Mouse (Mus musculus) brain, adult 2 months (tissue): ENCODE data around the gene Tead1.

Experiments
- DNase-seq: peaks from one replicate; pipeline ENCODE4 v3.0.0; 2011; ENCODE audit warnings: low read depth, low spot score

Gene Tead1

GRCm38 (mm10) chr7:112776670-112777069 is 97.6 kb downstream of the Tead1 start:
- DNase-seq: peak; percentile 48

DNA sequence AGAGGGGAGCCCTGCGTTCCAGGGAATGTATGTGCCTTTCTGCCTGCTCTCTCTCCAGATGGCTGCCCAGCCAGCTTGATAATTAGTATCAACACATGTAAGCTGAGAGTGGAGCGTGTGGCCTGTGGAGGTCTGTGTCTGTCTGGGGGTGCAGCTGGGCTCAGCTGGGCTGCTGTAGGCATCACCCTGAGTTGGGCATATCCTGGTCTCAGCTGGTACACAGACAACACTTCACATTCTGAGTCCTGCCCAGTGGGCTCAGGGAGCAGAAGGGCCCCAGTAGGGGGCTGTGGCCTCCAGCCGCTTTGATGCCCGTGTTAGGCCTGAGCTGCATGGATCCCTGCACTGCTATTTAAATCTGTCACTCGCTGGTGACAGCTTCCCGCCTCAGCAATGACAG is 100.5 kb downstream of the Tead1 start:
- DNase-seq: no peak

DNA sequence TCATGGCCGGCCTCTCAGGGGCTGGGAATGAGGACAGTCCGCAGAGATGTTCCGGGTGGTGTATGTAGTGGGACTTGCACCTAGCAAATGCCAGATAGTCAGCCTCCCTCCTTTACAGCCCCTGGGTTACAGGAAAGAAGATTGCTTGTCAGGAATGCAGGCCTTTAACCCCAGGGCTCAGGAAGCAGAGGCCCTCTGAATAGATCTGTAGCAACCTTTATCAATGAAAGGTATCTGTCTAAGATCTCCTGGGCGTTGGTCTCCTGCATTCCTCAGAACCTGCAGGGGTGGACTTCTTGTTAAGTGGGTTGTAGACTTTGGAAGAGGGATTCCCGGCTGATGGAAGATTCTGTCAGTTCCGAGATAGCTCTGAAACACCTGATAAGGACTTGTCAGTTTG is 101.8 kb downstream of the Tead1 start:
- DNase-seq: no peak

- DNase-seq: no peak
These were observed 102.9 kb downstream of the Tead1 start for GRCm38 (mm10) chr7:112781987-112782386.

DNA sequence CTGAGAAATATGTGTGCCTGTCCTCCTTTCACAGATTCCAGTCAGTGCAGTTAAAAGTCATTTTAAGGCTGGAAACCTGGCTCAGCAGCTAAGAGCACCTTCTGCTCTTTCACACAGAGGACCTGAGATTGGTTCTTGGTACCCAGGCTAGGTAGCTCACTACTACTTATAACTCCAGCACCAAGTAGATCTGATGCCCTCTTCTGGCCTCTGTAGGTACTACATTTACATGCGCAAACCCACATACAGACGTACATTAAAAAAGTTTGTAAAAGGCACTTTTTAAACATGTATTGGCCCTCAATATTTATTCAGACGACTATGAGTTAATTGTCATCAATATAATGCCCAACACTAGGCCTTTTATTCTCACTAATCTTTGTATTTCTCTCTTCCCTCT is 105.2 kb downstream of the Tead1 start:
- DNase-seq: no peak

DNA sequence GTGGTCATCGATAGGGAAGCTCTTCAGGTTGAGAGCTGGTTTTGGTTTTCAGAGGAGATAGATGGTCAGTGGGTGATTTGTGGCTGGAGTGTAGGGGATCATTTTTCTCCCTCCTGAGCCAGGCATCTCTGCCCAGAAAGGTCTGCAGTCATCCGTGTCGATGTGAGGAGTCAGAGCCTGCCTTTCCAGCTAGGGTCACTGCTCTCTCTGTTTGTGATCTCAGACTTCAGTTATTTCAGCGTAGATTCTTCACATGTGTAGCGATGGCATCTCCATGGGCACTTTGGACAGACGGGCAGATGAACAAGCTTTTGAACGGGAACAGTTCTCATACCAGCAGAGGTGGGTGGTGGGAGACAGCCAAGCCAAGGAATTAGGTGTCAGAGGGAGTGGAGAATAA is 106.2 kb downstream of the Tead1 start:
- no peak for DNase-seq

GRCm38 (mm10) chr7:112786556-112787225 is 107.6 kb downstream of the Tead1 start:
- no peak for DNase-seq

- no peak for DNase-seq
These were observed 108.2 kb downstream of the Tead1 start for GRCm38 (mm10) chr7:112787281-112787680.

GRCm38 (mm10) chr7:112788321-112788751 is 109.2 kb downstream of the Tead1 start:
- DNase-seq: peak; percentile 58

- DNase-seq: no peak
These were observed 110.6 kb downstream of the Tead1 start for GRCm38 (mm10) chr7:112789693-112790092.

DNA sequence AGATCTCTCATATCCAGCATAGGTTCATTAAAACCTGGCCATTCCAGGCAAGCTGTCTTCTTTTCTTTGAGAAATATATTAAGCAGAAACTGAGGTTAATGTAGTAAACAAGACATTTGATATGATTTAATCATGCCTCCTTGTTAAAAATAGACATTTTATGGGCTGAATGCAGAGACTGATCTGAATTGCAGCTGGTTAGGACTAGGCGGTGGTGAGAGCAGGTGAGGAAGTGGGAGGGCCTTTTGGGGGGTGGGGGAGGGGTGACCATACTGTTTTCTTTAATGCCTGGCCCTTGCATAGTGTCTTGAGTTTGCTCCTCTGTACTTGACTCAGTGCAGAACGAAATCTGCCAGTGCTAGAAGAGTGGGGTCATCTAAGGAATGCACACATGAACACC is 111.2 kb downstream of the Tead1 start:
- no peak for DNase-seq

GRCm38 (mm10) chr7:112792679-112793078 is 113.6 kb downstream of the Tead1 start:
- DNase-seq: peak; percentile 43

DNA sequence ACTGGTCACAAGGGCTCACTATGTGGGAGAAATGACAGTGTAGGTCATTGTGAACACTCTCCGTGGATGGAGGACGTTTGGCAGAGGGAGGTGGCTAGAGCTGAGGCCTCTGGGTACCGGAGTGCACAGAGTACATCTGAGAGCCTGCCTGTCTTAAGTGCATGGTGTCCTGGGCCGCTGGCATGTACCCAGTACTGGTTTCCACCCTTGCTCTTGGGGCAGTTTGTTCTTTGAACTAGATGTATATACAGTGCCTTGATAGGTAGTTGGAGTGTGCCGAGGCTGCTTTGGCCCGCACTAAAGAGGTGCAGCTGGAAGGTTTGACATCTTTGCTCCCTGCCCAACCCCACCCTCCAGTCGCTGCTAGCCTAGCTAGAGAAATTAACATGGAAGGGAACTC is 114.8 kb downstream of the Tead1 start:
- no peak for DNase-seq

- DNase-seq: no peak
These were observed 115.4 kb downstream of the Tead1 start for GRCm38 (mm10) chr7:112794481-112794880.

GRCm38 (mm10) chr7:112797526-112798321 is 118.6 kb downstream of the Tead1 start:
- DNase-seq: no peak

GRCm38 (mm10) chr7:112801706-112802105 is 122.6 kb downstream of the Tead1 start:
- DNase-seq: no peak

DNA sequence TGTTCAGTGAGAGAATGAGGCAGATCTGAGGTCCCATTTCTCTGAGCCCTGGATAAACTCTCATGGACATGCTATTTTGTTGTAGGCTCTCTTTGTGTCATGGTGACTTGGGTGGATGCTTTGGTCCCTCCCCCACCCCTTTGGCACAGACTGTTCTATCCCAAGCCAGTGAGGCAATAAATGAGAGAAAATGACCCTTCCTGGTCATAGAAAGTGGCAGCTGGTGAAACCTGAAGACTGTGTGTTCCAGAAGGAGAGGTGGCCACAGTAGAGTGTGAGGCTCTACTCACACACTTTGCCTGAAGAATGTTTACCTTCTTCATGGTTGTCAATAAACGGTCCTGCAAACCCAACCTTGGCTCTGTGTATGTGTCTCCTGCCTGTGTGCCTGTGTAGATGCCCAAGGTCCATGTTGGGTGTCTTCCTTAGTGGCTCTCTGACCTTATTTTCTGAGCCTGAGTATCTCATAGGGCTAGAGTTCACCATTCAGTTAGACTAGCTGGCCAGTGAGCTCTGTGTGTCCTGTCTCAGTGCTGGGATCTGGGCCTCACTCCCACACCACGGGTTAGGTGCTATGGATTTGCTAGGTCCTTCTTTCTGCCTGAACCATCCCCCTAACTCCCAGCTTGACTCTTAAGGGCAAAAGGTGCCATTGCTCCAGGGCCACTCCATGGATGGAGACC is 127.7 kb downstream of the Tead1 start:
- DNase-seq: peak; percentile 25

GRCm38 (mm10) chr7:112807401-112807751 is 128.3 kb downstream of the Tead1 start:
- peak; percentile 48 for DNase-seq

DNA sequence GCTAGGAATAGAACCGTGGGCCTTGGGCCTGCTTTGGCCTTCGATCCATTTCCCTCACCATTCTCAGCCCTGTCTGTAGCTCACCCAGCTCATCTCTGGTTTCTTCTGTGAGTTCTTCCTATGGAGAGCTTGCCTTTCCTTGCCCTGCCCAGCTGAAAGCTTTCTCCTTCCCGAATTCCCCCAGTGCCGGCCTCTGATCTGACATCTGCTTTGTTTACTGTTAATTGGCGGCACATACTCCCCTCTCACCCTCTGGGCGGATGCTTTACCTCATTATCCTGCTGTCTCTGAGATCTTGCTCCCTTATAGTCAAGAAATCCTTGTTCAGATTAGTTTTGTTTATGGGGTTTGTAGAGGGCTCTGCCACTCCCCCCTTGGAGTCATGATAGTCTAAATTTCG is 131.6 kb downstream of the Tead1 start:
- DNase-seq: no peak

DNA sequence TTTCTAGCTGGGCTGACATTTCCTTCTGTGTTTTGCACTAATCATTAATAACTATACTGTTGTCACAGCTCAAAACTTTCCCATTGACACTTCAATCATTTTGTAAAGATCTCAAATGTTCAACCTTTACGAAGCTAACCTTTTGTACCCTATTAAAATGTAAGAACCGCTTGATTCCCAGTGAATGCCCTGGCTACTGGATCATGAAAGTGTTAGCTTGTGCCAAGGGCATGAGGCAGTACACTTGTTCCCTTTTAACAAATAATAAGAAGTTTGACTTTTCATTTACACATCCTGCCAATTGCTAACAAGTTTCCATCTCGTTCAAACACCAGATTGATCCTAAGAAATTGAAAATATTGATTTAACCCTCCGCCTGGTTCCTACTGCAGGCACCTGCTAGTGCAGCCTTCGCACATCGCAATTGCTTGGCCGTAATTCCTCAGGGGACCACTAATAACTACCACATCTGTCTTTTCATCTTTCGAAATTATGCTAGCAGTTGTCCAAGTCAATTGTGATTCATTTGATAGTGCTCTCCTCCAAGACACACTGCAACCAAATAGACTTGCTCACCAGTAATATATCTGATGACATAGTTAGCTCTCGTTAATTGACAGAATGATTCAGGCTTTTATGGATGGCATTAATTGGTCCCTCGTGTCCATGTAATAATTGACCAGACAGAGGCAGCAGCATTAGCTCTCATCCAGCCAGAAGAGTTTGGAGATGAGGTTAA is 133.1 kb downstream of the Tead1 start:
- no peak for DNase-seq

GRCm38 (mm10) chr7:112813163-112813562 is 134.0 kb downstream of the Tead1 start:
- DNase-seq: no peak

GRCm38 (mm10) chr7:112813731-112814306 is 134.7 kb downstream of the Tead1 start:
- no peak for DNase-seq
